Mouse (Mus musculus): ENCODE measurements around the gene Micall2. TPM values are rescaled to one million over a fixed set of nuclear protein-coding genes. Genes with fewer than 3 reads are reported as not detected.

The Micall2 gene
- polyA plus RNA-seq (2015; fragmentation: Nextera tagmentation; extraction: Ambion mirVana) = 3.8 and 5.7 TPM in 2 replicates

DNA sequence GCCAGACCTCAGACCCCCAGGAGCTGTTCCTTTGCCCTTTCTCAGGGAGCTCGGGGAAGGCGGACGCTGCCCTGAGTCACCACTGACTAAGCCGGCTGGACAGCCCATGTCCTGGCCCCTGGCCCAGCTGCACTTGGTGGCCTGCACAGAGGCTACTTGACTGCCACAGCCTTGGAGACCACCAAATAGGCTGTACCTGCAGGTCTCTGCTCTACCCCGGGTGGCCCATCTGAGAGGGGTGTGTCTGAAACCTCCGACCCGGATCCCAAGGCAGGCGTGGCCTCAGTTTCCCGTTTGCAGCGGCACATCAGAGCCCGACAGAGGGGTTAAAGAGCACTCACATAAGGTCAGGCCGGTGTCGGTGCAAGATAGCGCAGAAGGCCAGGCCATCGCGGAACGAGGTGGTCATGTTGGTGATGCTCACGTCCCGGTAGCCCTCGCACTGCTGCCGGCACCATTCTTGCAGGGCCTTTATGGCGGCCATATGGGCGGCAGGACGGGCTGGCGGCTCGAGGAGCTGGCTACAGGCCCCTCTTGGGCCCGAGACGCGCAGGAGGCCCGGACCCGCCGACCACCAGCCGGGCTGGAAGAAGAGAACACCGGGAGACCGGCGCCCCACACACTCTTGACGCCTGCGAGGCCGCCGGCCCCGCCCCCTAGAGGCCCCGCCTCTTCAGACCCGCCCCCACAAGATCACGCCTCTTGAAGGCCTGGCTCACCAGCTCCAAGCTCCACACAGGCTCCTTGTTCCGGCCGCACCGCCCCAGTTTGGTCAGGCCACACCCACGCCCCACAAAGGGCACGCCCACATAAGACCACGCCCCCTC lies at the start of gene Micall2:
Gene Micall2, minus strand, starts transcription at position 660 of the 827 bp plus-strand sequence.
- Histone ChIP-seq H3K4me2 (ENCODE audit: low read length) (peak within 1 kb of the TSS; percentile 68), H3K36me3 (ENCODE audit: control insufficient read depth, insufficient read depth) (no peaks in the 10 kb centered on the region), H3K27ac (ENCODE audit: low read length) (no peak within 1 kb of the TSS), H3K4me1 (replicated peaks; ENCODE audit: control insufficient read depth, insufficient read depth, low read length) (peaks cover 14% of the 10 kb centered on the region), H3K4me3 (replicated peaks; ENCODE audit: low read length) (peak within 1 kb of the TSS; percentile 43), H3K9me3 (ENCODE audit: control insufficient read depth, low read length) (no peaks in the 10 kb centered on the region), H3K27me3 (replicated peaks; ENCODE audit: control insufficient read depth, insufficient read depth, low read length) (no peaks in the 10 kb centered on the region), H3K9ac (replicated peaks; ENCODE audit: low read depth, low read length) (peak within 1 kb of the TSS; percentile 52)
- ATAC-seq = peak; percentile 98
- 6% methylated on average over 50 of the region's 50 CpGs for WGBS

DNA sequence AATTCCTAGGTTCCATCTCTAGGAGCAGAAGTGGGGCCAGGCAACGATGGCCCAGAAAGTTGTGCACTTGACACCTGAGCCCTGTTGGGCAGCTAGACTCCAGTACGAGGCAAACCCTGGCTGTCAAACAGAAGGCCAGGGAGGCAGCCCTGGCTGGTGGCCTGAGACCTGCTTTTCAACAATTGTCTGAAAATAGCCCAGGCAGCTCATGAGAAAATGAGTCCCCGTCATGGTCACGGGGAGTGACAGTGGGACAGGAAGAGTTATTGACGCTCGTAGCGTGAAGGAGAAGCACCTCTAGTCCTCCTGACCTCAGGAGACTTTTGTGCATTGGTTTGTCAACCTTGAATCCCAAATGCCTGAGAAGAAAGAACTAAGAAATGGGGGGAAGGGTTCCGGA lies 45.3 kb upstream of the Micall2 start:
- Histone ChIP-seq H3K36me3 (ENCODE audit: control insufficient read depth, insufficient read depth) (no peaks in the 10 kb centered on the region), H3K9me3 (ENCODE audit: control insufficient read depth, low read length) (no peaks in the 10 kb centered on the region), H3K27me3 (replicated peaks; ENCODE audit: control insufficient read depth, insufficient read depth, low read length) (no peaks in the 10 kb centered on the region), H3K4me2 (ENCODE audit: low read length) (no peak overlapping the region), H3K27ac (ENCODE audit: low read length) (no peak overlapping the region), H3K4me1 (replicated peaks; ENCODE audit: control insufficient read depth, insufficient read depth, low read length) (no peaks in the 10 kb centered on the region), H3K4me3 (replicated peaks; ENCODE audit: low read length) (no peak overlapping the region), H3K9ac (replicated peaks; ENCODE audit: low read depth, low read length) (no peak overlapping the region)
- WGBS = 85% methylated on average over 8 of the region's 8 CpGs
- ATAC-seq = no peak

DNA sequence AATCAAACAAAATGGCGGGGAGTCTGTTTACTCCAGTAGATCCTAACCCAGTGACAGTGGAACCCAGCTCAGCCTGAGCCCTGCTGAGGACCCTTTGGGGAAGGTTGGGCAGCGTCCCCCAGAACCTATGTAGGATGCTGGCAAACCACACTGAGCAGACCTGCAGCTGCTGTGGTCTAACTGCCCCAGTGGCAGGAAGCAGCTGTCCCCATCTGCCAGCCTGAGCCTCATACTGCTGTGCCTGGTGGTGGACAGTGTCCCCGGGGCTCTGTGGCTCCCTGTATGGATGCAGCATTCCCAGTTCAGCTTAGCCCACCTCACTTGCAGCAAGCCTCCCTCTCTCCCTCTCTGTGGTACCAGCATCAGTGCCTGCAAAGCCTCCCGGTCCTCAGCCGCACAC lies 40.8 kb upstream of the Micall2 start:
- Histone ChIP-seq H3K4me3 (replicated peaks; ENCODE audit: low read length) (no peak overlapping the region), H3K4me2 (ENCODE audit: low read length) (no peak overlapping the region), H3K27me3 (replicated peaks; ENCODE audit: control insufficient read depth, insufficient read depth, low read length) (no peaks in the 10 kb centered on the region), H3K27ac (ENCODE audit: low read length) (no peak overlapping the region), H3K9me3 (ENCODE audit: control insufficient read depth, low read length) (no peaks in the 10 kb centered on the region), H3K9ac (replicated peaks; ENCODE audit: low read depth, low read length) (no peak overlapping the region), H3K4me1 (replicated peaks; ENCODE audit: control insufficient read depth, insufficient read depth, low read length) (peaks cover 9% of the 10 kb centered on the region), H3K36me3 (ENCODE audit: control insufficient read depth, insufficient read depth) (peaks cover 9% of the 10 kb centered on the region; the same call in 1 of the 2 replicates)
- ATAC-seq = no peak
- WGBS = 85% methylated on average over 5 of the region's 5 CpGs

DNA sequence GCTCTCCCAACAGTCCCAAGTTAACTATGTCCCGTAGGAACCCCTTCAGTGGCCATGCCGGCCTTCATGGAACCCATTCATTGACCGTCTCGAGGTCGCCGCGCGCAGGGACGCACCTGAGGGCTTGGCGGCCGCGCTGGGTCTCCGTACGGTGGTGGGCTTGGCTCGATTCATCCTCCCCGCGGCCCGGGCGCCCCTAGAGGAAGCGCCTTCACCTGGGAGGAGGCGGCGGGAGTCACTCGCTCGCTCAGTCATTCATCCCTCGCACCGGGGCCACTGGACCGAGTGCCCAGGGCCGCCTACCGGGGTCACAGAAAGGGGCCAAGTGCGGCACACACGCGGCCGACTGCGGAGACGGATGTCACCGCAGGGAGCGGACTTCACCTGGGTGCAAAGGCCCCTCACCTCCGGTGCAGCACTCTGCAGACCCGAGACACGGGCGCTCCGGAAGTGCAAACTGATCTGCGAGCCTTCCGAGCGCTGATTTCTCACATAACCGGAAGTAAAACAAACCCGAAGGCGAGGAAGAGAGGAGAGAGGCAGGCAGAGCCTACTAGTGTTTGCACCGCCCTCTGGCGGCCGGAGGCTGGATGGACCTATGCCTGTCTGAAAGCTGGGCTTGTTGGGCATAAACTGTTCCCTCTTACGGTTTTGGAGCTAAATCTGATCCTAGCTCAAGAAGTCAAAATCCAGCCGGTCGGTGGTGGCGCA lies 39.2 kb upstream of the Micall2 start, which contains the start of gene Ints1:
Gene Ints1, minus strand, starts transcription at position 459 of the 711 bp plus-strand sequence.
- H3K27ac ChIP-seq (ENCODE audit: low read length) = no peak within 1 kb of the TSS
- H3K27me3 ChIP-seq (replicated peaks; ENCODE audit: control insufficient read depth, insufficient read depth, low read length) = no peaks in the 10 kb centered on the region
- H3K4me1 ChIP-seq (replicated peaks; ENCODE audit: control insufficient read depth, insufficient read depth, low read length) = peaks cover 9% of the 10 kb centered on the region
- peak within 1 kb of the TSS; percentile 97 for H3K4me2 ChIP-seq (ENCODE audit: low read length)
- peak within 1 kb of the TSS; percentile 71 for H3K9ac ChIP-seq (replicated peaks; ENCODE audit: low read depth, low read length)
- under 1% methylated on average over 55 of the region's 55 CpGs for WGBS
- H3K36me3 ChIP-seq (ENCODE audit: control insufficient read depth, insufficient read depth) = peaks cover 23% of the 10 kb centered on the region
- peak within 1 kb of the TSS; percentile 64 for H3K4me3 ChIP-seq (replicated peaks; ENCODE audit: low read length)
- ATAC-seq = peak; percentile 95
- H3K9me3 ChIP-seq (ENCODE audit: control insufficient read depth, low read length) = no peaks in the 10 kb centered on the region

DNA sequence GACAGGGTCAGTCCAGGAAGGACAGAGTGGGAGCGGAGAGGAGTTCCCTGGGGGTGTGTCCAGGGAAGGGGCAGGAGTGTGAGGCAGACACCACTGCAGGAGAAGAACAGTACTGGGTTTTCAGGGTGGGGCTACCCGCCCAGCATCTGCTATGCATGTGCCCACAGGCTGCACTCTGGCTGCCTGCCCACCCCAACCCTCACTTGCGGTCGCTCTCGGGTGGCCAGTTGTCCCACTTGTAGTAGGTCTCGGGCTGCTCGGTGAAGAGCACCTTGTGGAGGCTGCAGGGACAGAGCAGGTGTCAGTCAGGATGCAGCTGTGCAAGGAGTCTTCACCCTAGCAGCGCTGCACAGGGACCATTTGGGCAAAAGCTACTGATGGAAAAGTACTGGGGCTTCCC lies 32.1 kb upstream of the Micall2 start:
- H3K4me1 ChIP-seq (replicated peaks; ENCODE audit: control insufficient read depth, insufficient read depth, low read length) = no peaks in the 10 kb centered on the region
- H3K4me2 ChIP-seq (ENCODE audit: low read length) = no peak overlapping the region
- 91% methylated on average over 8 of the region's 8 CpGs for WGBS
- H3K9me3 ChIP-seq (ENCODE audit: control insufficient read depth, low read length) = no peaks in the 10 kb centered on the region
- H3K27me3 ChIP-seq (replicated peaks; ENCODE audit: control insufficient read depth, insufficient read depth, low read length) = no peaks in the 10 kb centered on the region
- peaks cover 60% of the 10 kb centered on the region for H3K36me3 ChIP-seq (ENCODE audit: control insufficient read depth, insufficient read depth)
- no peak overlapping the region for H3K9ac ChIP-seq (replicated peaks; ENCODE audit: low read depth, low read length)
- no peak overlapping the region for H3K4me3 ChIP-seq (replicated peaks; ENCODE audit: low read length)
- H3K27ac ChIP-seq (ENCODE audit: low read length) = no peak overlapping the region
- ATAC-seq = no peak

DNA sequence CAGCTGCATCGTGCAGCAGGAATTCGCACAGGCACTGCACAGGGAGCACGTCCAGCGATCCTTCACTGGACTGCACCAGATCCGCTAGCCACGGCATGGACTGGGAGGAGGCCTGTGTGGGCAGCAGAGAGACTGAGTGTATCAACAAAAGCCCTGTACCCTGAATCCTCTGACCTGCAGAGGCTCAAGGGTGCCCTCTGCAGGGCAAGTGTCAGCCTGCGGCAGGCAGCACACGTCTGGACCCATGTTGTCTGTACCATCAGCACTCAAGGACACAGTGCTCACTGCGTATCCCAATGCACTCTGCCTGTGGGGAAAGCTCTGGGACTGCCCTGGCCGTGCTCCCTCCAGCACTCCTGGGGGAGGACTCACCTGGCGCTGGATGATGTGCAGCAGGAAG lies 28.2 kb upstream of the Micall2 start:
- no peak overlapping the region for H3K4me2 ChIP-seq (ENCODE audit: low read length)
- no peak overlapping the region for H3K9ac ChIP-seq (replicated peaks; ENCODE audit: low read depth, low read length)
- H3K4me3 ChIP-seq (replicated peaks; ENCODE audit: low read length) = no peak overlapping the region
- H3K27me3 ChIP-seq (replicated peaks; ENCODE audit: control insufficient read depth, insufficient read depth, low read length) = no peaks in the 10 kb centered on the region
- H3K9me3 ChIP-seq (ENCODE audit: control insufficient read depth, low read length) = no peaks in the 10 kb centered on the region
- WGBS = 70% methylated on average over 11 of the region's 11 CpGs
- H3K27ac ChIP-seq (ENCODE audit: low read length) = no peak overlapping the region
- H3K4me1 ChIP-seq (replicated peaks; ENCODE audit: control insufficient read depth, insufficient read depth, low read length) = no peaks in the 10 kb centered on the region
- H3K36me3 ChIP-seq (ENCODE audit: control insufficient read depth, insufficient read depth) = peaks cover 50% of the 10 kb centered on the region
- no peak for ATAC-seq

DNA sequence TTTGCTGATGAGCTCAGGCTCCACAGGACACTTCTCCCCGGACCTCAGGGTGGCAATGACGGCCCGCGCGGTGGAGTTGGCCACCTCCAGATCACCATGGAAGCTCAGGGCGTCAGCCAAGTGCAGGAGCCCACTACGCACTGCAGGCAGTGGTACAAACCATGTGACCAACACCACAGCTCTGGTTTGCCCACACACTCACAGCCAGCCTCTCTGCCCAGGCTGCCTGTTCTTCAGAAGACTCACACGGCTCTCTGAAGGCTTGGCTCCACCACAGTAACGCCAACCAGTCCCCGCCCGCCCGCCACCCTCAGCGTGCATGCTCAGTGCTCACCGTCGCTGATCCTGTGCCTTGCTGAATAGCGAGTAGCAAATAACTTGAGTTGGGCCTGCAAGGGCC lies 22.0 kb upstream of the Micall2 start:
- no peak overlapping the region for H3K4me3 ChIP-seq (replicated peaks; ENCODE audit: low read length)
- peaks cover 31% of the 10 kb centered on the region for H3K36me3 ChIP-seq (ENCODE audit: control insufficient read depth, insufficient read depth)
- no peaks in the 10 kb centered on the region for H3K4me1 ChIP-seq (replicated peaks; ENCODE audit: control insufficient read depth, insufficient read depth, low read length)
- no peaks in the 10 kb centered on the region for H3K27me3 ChIP-seq (replicated peaks; ENCODE audit: control insufficient read depth, insufficient read depth, low read length)
- no peak overlapping the region for H3K27ac ChIP-seq (ENCODE audit: low read length)
- no peak for ATAC-seq
- no peak overlapping the region for H3K4me2 ChIP-seq (ENCODE audit: low read length)
- WGBS = 88% methylated on average over 16 of the region's 16 CpGs
- no peak overlapping the region for H3K9ac ChIP-seq (replicated peaks; ENCODE audit: low read depth, low read length)
- no peaks in the 10 kb centered on the region for H3K9me3 ChIP-seq (ENCODE audit: control insufficient read depth, low read length)

DNA sequence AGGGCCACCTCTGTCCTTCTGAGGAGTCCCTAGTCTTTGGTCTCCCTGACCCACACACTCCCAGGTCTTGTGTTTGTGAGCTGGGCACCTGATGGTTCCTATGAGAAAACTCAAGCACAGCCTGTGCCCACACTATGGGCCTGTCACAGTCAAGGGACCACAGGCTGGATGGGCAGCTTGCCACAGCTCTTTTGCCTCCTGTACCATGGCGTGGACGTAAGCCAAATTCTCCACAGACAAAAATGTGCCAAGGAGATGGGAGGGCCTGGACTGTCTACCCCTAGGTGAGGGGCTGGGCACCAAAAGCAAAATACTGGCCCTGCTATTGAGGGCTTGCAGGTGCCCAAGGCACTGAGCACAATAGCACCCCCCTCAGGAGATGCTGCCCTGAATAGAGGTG lies 20.4 kb upstream of the Micall2 start:
- H3K9me3 ChIP-seq (ENCODE audit: control insufficient read depth, low read length) = no peaks in the 10 kb centered on the region
- 89% methylated on average over 2 of the region's 2 CpGs for WGBS
- H3K4me2 ChIP-seq (ENCODE audit: low read length) = no peak overlapping the region
- peaks cover 26% of the 10 kb centered on the region for H3K36me3 ChIP-seq (ENCODE audit: control insufficient read depth, insufficient read depth)
- no peaks in the 10 kb centered on the region for H3K4me1 ChIP-seq (replicated peaks; ENCODE audit: control insufficient read depth, insufficient read depth, low read length)
- H3K4me3 ChIP-seq (replicated peaks; ENCODE audit: low read length) = no peak overlapping the region
- no peak overlapping the region for H3K27ac ChIP-seq (ENCODE audit: low read length)
- no peak overlapping the region for H3K9ac ChIP-seq (replicated peaks; ENCODE audit: low read depth, low read length)
- H3K27me3 ChIP-seq (replicated peaks; ENCODE audit: control insufficient read depth, insufficient read depth, low read length) = no peaks in the 10 kb centered on the region
- ATAC-seq = no peak

DNA sequence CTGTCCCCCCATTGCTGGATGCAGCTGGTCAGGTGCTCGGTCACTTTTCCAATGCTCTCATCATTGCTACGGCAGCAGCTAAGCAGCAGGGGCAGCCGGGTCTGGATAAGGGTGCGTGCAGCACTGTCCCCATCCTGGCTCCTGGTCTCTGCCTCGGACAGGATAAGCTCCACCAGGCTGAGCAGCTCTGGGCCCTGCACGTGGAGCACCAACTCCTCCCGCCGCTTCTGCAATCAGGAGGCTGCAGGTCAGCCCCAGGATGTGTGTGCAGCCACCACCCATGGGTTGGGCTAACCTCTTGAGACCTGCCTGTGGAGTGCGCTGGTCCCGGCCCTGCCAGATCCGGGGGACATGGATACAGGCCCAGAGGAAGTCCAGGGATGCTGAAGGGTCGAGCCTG lies 20.0 kb upstream of the Micall2 start:
- Histone ChIP-seq H3K9ac (replicated peaks; ENCODE audit: low read depth, low read length) (no peak overlapping the region), H3K36me3 (ENCODE audit: control insufficient read depth, insufficient read depth) (peaks cover 28% of the 10 kb centered on the region), H3K27ac (ENCODE audit: low read length) (no peak overlapping the region), H3K4me3 (replicated peaks; ENCODE audit: low read length) (no peak overlapping the region), H3K4me2 (ENCODE audit: low read length) (no peak overlapping the region), H3K27me3 (replicated peaks; ENCODE audit: control insufficient read depth, insufficient read depth, low read length) (no peaks in the 10 kb centered on the region), H3K4me1 (replicated peaks; ENCODE audit: control insufficient read depth, insufficient read depth, low read length) (no peaks in the 10 kb centered on the region), H3K9me3 (ENCODE audit: control insufficient read depth, low read length) (no peaks in the 10 kb centered on the region)
- WGBS = 93% methylated on average over 12 of the region's 12 CpGs
- no peak for ATAC-seq

Measured in forebrain, embryonic 16.5 days (tissue).